Mouse (Mus musculus) lung, postnatal 25 days (tissue): ENCODE results near the gene Ncor2.
A peak's percentile ranks its signal among the peaks of the same experiment; 100 is the strongest.

Source experiments
- DNase-seq: peaks from one replicate; pipeline ENCODE4 v3.0.0; 2022; ENCODE audit warnings: low spot score

Gene Ncor2

DNA sequence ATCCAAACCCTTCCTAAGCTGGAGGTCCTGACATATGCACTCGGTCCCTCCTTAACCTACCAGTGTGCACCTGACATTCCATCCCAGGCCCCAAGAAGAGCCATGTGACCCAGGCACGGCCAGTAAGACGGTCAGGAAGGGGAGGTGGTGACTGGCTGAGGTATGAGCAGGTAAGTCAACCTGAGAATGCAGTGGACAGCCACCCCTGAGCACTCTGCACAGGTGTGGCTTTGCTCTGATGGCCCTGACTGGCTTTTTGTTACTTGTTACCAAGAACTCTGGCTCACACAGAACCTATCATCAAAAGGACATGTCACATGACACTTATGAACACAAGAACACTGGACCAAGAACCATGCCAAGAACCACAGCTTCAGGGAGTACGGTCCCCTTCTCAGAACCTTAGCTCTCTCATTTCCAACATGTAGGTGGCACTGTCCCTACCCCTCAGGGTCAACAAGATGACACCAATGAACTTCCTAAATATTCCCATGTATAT is 53.0 kb downstream of the Ncor2 start:
- DNase-seq: no peak

DNA sequence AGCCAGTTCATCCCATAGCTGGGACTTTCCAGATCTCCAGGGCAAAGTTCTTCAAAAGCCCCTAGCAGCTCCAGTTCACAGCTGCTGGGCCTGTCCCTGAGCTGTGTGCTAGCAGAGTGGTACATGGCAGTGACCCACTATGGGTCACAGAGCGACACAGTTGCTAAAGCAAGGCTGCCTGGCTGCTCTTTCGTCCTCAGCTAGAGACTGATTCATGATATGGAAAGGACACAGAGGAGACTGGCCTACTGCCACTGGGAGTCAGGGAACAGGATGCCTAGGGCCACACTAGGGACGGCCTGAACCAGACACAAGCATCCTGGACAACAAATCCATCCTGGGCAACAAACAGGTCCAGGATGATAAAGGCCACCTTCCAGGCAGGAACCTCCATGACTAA is 53.8 kb downstream of the Ncor2 start:
- no peak for DNase-seq

GRCm38 (mm10) chr5:125124002-125124401 is 55.0 kb downstream of the Ncor2 start:
- DNase-seq: peak; percentile 40

GRCm38 (mm10) chr5:125123206-125123605 is 55.8 kb downstream of the Ncor2 start:
- peak; percentile 60 for DNase-seq

DNA sequence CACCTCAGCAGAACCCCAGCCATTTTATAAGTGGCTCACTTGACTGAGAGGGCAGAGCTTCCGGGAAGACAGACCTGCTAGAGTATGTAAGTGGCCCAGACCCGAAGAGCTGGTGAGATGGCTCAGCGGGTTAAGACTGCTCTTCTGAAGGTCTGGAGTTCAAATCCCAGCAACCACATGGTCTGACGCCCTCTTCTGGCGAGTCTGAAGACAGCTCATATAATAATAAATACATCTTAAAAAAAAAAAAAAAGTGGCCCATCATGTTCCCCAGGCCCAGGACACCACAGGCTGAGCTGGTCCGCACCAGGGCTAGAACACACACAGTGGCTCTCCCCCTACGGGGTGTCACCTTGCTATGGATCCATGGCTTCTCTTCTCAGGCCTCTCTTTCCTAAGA is 56.5 kb downstream of the Ncor2 start:
- no peak for DNase-seq

DNA sequence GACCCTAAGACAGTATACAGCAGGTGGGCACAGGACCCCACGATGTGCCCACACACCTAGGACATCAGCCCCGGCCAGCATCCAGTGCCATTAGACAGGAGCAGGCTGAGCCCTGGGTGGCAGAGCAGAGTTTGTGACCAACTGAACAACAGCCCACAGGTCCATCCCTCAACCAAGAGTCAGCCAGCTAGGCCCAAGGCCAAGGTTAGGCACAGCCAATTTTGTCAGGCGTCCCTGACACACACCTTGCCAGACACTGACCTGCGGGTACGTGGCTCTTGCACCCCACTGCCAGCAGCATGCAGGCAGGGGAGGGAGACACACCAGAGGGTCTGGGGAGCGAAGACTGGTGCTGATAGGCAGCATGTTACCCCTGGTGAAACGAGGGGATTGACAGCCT is 57.0 kb downstream of the Ncor2 start:
- DNase-seq: no peak

DNA sequence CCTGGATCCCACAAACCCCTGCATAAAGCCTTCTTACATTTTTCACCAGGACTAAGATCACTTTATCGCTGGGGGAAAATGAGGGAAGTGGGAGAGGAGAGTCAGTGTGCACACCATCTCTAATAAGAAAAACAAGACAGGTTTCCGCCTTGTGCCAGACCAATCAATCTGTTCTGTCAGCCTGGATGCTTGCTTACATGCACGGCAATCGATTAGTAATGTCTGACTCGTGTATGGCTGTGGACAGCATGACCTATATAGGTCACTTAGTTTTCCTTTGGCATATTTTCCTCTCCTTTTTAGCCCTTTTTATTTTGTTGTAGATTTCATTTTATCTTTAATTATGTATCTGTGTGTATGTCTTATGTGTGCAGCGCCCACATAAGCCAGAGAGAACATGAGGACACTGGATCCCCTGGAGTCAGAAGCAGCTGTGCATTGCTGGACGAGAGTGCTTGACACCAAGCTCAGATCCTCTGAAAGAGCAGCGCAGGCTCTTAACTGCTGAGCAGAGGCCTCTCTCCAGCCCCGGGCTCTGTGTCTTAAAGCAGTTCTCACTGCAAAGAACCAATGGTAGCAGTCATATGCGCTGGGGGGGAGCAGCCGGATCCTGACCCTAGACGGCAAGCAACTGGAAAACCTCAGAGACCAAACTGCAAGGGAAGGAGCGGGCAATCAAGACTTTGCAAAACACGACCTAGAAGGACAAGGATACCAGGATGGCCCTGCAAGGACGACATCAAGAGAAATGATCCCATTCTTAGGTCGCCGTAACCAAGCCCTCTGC is 58.3 kb downstream of the Ncor2 start:
- DNase-seq: no peak

DNA sequence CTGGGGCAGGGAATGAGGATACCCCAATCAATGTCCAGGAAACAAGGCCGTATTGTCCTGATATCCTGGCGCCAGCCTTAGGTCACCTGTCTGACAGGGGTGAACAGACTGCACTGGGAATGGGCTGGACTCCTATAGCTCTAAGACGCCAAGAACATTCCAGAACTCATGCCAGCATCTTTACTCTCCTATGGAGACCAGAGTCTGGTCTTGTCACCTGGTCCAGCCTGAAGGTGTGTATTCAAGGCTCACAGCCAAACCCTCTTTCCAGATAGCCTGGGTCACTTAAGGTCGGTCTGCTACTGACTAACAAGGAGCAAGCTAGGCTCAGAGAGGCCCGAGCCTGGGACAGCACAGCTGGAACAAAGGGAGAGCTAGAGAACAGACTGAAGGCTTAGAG is 61.8 kb downstream of the Ncor2 start:
- peak; percentile 67 for DNase-seq

DNA sequence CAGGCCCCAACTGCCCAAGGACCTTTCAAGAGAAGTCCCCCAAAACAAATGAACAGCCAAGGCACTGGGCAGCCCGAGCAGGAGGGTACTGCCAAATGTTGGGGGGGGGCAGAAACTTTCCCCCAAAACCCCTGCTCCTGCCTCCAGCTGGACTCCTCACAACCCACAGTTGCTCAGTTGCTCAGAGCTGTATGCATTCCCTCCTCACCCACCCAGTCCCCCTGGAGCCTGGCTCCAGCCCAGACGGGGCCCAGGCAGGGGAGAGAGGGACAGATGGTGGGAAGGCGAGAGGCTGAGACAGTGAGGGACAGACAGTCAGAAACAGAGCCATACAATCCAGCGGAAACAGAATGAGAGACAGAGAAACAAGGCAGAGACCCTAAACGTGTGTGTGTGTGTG is 66.0 kb downstream of the Ncor2 start:
- no peak for DNase-seq

DNA sequence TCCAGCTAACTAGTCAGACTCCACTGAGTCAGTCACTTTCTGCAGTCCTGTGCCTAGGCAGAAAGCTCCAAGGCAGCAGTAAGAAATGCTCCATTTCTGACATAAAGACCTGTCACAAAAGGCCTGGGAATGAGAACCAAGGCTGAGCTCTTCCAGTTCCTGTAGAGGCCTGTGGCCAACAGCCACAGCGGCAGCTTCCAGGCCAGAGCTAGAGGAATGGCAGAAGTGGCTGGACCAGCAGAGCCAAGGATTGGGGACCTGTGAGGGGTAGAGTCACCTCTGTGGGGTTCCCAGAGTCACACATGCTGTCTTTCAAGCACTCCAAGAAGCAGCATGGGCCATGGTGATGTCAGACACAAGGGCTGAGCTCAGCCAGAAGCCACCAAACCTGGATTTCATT is 66.4 kb downstream of the Ncor2 start:
- DNase-seq: no peak

- DNase-seq: peak; percentile 42
Measured at GRCm38 (mm10) chr5:125111137-125111536, 67.9 kb downstream of the Ncor2 start.

- DNase-seq: no peak
Measured at GRCm38 (mm10) chr5:125110722-125111121, 68.3 kb downstream of the Ncor2 start.

GRCm38 (mm10) chr5:125110196-125110595 is 68.8 kb downstream of the Ncor2 start:
- no peak for DNase-seq

GRCm38 (mm10) chr5:125107011-125107651 is 71.9 kb downstream of the Ncor2 start:
- peak; percentile 65 for DNase-seq

GRCm38 (mm10) chr5:125106191-125106590 is 72.8 kb downstream of the Ncor2 start:
- peak; percentile 69 for DNase-seq

DNA sequence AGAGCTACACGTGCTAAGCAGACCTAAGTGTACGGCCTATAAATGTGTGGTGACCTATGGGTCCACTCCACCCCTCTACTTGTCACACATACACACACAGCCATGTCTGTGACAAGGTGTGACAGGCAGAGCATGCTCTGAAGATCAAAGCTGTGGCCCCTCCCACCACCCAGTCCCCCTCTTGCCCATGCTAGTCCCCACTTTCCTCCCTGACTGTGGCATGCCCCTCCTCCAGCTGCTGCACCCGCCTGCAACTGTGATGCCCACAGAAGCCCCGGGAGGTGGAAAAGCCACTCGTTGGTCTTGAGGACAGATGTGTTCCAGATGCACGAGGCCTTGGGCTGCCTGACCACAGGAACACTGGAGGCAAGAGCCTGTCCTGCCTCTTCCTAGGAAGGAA is 74.2 kb downstream of the Ncor2 start:
- DNase-seq: no peak

DNA sequence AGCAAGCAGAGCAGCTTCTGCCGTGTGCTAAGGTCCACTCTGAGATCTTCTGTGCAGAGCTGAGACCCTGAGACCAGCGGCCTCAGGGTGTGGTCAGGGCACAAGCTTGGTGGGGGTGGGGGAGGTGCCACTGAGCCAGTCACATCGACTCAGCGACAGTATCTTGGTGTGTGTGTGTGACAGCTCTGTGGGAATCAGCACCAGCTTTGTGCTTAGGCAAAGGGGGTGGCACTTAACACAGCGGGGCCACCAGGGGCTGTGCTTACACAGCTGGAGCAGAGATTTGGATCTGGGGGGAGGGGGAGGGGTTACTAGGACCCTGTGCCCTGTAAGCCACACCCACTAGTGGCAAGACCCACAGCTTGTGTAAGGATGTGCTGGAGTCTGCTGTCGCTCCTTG is 75.6 kb downstream of the Ncor2 start:
- no peak for DNase-seq

DNA sequence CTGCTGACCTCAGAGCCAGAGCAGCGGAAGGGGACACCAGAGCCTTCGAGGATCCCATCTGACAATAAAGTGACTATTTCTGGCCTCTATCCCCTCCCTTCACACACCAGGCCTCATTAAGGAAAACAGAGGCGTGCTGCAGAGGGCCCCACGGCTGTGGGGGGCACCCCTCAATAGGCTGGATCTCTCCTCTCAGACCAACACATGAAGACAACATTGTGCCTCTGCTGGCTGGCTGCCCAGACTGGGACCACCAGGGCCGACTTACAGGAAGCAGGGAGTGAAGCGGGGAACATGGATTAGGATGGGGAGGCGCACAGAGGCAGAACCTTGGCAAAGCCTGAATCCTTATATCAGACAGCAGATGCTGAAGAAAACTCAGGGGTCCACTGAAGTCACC is 76.1 kb downstream of the Ncor2 start:
- no peak for DNase-seq

GRCm38 (mm10) chr5:125102352-125102751 is 76.7 kb downstream of the Ncor2 start:
- DNase-seq: no peak

- DNase-seq: no peak
Measured at GRCm38 (mm10) chr5:125099785-125100350, 79.2 kb downstream of the Ncor2 start.

GRCm38 (mm10) chr5:125098692-125099091 is 80.3 kb downstream of the Ncor2 start:
- DNase-seq: no peak

DNA sequence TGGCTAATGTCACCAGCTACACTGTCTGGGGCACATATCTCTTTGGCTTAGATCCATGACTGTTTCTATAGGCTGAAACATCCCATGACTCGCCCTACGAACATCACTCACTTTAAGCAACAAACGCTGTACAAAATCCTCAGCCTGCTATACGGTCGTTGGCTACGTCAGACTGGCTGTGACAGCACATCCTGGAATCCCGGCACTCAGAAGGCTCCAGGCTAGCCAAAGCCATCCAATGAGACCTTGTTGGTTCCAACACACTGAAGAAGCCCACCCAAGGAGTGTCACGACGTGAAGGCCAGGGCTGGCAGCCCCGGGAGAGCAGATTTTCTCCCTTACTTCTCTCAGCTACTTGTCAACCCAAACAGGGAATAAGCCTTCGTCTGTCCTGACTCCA is 82.7 kb downstream of the Ncor2 start:
- DNase-seq: no peak

DNA sequence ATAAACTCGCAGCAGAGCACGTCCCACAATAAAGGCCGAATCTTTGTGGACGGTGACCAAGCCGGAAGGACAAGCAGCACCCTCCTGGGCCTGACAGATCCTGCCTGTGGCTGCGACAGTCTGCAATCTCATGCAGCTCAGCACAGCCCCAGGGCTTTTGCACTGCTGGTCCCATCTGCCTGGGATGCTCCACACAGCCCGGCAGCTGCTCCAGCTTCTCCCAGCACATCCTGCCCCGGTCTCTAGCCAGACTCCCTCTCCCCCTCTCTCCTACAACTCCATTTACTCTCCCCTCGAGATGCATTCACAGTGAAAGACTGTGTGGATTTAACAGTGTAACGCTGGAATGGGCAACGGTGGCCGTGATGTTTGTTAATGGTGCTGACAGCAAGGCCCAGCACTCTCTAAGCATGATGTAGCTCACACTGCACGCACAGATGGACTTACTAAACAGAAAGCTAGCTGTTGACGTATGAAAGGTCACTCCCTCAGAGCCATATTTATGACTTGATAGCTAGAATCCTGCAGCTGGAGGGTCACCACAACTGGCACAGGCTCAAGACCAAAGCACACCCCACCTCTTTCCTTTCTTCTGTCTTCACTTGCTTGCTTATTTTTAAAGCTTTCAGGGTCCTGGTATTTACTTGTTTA is 83.4 kb downstream of the Ncor2 start:
- no peak for DNase-seq
